Mouse (Mus musculus): Measurements from ENCODE around the gene Rasip1. TPM values are rescaled to one million over a fixed set of nuclear protein-coding genes. Genes with fewer than 3 reads are reported as not detected.
A peak's percentile ranks its signal among the peaks of the same experiment; 100 is the strongest.
"Not testable (repeated sequence)": the region's sequence is repeated elsewhere in the genome, so short reads cannot be mapped to it uniquely, and the experiment has no call there.

Gene Rasip1
- polyA plus RNA-seq, 1 experiment from 2014 or later, result 43.3 TPM

DNA sequence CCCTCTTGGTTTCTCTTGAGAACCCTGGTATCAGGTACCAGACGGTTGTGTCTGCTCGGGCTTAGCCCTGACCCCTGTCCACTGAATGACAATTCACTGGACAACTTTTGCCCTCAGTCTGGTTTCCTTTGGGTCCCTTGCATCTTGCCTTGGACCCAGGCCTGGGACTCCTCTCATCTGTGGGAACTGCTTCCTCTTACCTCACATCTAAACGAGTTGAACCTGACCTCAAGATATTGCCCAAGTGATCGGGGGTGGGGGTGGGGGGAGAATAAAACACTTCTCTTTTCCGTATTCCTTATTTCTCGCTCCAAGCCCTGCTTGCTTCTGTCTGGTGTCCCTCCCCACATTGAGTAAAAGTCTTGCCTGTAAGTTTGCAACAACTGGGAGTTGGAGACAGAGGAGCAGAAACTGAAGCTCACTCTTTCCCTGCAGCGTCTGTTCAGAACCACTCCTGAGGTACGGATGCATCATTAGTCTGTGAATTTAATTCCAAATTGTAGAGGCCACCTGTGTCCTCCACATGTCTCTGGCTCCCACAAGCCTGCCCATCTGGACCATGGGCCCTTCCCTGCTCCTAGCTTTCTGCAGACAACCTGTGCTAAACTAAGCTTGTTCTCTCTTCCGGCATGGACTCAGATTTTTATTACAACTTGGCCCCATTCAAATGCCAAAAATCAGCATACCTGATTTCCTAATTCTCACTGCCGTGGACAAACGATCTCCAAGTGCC lies 33.6 kb downstream of the Rasip1 start:
- 69% methylated on average over 11 of the region's 11 CpGs for WGBS
- H3K9me3 ChIP-seq (ENCODE audit: low read length), result no peaks in the 10 kb centered on the region
- no peak overlapping the region for H3K4me2 ChIP-seq (replicated peaks; ENCODE audit: low read depth, low read length)
- TF ChIP-seq CTCF (IDR thresholded peaks at IDR 0.05) (no peak), EP300 (IDR thresholded peaks at IDR 0.05) (no peak)
- ATAC-seq, result no peak
- DNase-seq (ENCODE audit: low spot score), result no peak
- H3K27me3 ChIP-seq (replicated peaks; ENCODE audit: insufficient read depth, low read length), result no peaks in the 10 kb centered on the region
- H3K4me1 ChIP-seq (ENCODE audit: insufficient read depth, low read depth, low read length), result peaks cover 3% of the 10 kb centered on the region; the same call in 1 of the 2 replicates
- no peak overlapping the region for H3K4me3 ChIP-seq (ENCODE audit: low read depth, low read length)
- H3K27ac ChIP-seq (ENCODE audit: low read length), result no peak overlapping the region
- H3K36me3 ChIP-seq (ENCODE audit: insufficient read depth, low read length), result no peaks in the 10 kb centered on the region
- H3K9ac ChIP-seq (replicated peaks; ENCODE audit: low read depth), result no peak overlapping the region

DNA sequence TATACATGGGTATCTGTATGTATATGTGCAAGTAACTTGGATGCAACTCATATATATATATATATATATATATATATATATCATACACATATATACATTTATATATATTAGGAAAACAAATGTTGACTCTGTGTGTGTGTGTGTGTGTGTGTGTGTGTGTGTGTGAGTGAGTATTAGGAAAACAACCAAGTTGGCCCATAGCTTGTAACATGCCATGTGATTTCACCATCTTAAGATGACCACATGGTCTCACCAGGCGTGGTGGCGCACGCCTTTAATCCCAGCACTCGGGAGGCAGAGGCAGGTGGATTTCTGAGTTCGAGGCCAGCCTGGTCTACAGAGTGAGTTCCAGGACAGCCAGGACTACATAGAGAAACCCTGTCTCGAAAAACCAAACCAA lies 34.4 kb downstream of the Rasip1 start:
- 93% methylated on average over 5 of the region's 6 CpGs for WGBS
- DNase-seq (ENCODE audit: low spot score); H3K4me1 ChIP-seq (ENCODE audit: insufficient read depth, low read depth, low read length); H3K36me3 ChIP-seq (ENCODE audit: insufficient read depth, low read length); H3K9me3 ChIP-seq (ENCODE audit: low read length); H3K27me3 ChIP-seq (replicated peaks; ENCODE audit: insufficient read depth, low read length); H3K4me2 ChIP-seq (replicated peaks; ENCODE audit: low read depth, low read length); H3K4me3 ChIP-seq (ENCODE audit: low read depth, low read length); H3K9ac ChIP-seq (replicated peaks; ENCODE audit: low read depth); ATAC-seq; H3K27ac ChIP-seq (ENCODE audit: low read length): not testable (repeated sequence)

DNA sequence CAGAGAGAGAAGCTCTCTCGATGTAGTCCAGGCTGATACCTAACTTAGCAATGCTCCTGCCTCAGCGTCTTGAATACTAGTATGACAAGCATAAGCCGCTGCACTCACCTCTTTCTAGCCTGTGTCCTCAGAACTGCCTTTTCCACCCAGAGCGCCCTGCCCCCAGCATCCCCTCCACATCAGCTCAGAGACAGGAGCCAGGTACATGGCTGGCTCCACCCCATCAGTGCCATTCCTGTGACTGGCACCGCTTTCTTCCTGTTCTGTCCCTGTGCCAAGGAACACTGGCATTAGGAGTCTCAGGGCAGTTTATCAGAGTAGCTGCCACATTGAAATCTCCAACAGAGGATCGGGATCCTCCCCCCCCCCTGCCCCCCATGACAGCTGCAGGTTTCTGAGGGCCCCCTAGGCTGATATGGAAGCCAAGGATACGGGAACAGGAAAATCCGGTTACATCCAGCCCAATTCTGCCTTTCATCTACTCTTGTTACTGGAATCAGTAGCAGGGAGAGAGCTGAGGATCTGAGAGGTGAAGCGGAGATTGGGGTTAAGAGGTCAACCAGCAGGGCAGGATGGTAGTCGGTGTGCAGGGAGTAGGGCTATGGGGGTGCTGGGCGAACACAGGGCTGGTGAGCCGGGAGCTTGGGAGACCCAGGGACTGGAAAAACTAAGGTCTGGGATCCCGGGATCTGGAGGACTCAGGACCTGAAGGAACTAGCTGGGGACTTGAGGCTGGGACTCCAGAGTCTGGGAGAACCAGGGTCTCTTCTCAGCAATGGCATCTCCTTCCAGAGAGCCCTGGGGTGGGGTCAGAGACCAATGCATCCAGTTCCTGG lies 38.2 kb downstream of the Rasip1 start:
- H3K9ac ChIP-seq (replicated peaks; ENCODE audit: low read depth), result no peak overlapping the region
- H3K9me3 ChIP-seq (ENCODE audit: low read length), result no peaks in the 10 kb centered on the region
- H3K4me3 ChIP-seq (ENCODE audit: low read depth, low read length), result no peak overlapping the region
- H3K27me3 ChIP-seq (replicated peaks; ENCODE audit: insufficient read depth, low read length), result no peaks in the 10 kb centered on the region
- DNase-seq (ENCODE audit: low spot score) (peak; percentile 24), ATAC-seq (no peak)
- no peak overlapping the region for H3K27ac ChIP-seq (ENCODE audit: low read length)
- H3K4me1 ChIP-seq (ENCODE audit: insufficient read depth, low read depth, low read length), result peaks cover 3% of the 10 kb centered on the region; the same call in 1 of the 2 replicates
- TF ChIP-seq EP300 (IDR thresholded peaks at IDR 0.05), result no peak
- no peaks in the 10 kb centered on the region for H3K36me3 ChIP-seq (ENCODE audit: insufficient read depth, low read length)
- no peak overlapping the region for H3K4me2 ChIP-seq (replicated peaks; ENCODE audit: low read depth, low read length)
- WGBS, result 36% methylated on average over 13 of the region's 13 CpGs

DNA sequence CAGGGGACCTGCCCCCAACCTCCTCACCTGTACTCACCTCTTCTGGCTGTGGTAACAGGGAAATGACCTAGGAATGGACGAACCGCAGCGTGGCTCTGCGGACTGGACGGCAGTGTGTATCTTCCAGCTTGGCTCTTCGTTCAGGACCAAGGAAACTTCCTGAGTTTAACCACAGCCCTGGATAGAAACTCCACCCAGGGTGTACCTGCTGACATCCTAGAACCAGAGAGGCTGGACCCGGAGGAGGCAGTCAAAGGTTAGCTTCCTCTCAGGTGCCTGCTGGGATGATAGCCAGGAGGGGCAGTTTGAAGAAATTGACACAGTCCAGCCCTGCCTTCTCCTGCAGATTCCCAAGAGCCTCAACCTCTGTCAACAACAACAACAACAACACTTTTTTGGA lies 38.9 kb downstream of the Rasip1 start, which contains the start of gene Fut2:
Gene Fut2 (minus strand): TSS at position 234 of the 400 bp plus-strand sequence.
- no peak within 1 kb of the TSS for H3K4me2 ChIP-seq (replicated peaks; ENCODE audit: low read depth, low read length)
- H3K27ac ChIP-seq (ENCODE audit: low read length), result no peak within 1 kb of the TSS
- H3K4me1 ChIP-seq (ENCODE audit: insufficient read depth, low read depth, low read length), result peaks cover 3% of the 10 kb centered on the region; the same call in 1 of the 2 replicates
- no peak within 1 kb of the TSS for H3K9ac ChIP-seq (replicated peaks; ENCODE audit: low read depth)
- no peaks in the 10 kb centered on the region for H3K9me3 ChIP-seq (ENCODE audit: low read length)
- no peaks in the 10 kb centered on the region for H3K27me3 ChIP-seq (replicated peaks; ENCODE audit: insufficient read depth, low read length)
- 75% methylated on average over 7 of the region's 7 CpGs for WGBS
- no peak within 1 kb of the TSS for H3K4me3 ChIP-seq (ENCODE audit: low read depth, low read length)
- no peak for TF ChIP-seq EP300 (IDR thresholded peaks at IDR 0.05)
- TF ChIP-seq CTCF (IDR thresholded peaks at IDR 0.05), result no peak
- ATAC-seq (no peak), DNase-seq (ENCODE audit: low spot score) (no peak)
- no peaks in the 10 kb centered on the region for H3K36me3 ChIP-seq (ENCODE audit: insufficient read depth, low read length)

DNA sequence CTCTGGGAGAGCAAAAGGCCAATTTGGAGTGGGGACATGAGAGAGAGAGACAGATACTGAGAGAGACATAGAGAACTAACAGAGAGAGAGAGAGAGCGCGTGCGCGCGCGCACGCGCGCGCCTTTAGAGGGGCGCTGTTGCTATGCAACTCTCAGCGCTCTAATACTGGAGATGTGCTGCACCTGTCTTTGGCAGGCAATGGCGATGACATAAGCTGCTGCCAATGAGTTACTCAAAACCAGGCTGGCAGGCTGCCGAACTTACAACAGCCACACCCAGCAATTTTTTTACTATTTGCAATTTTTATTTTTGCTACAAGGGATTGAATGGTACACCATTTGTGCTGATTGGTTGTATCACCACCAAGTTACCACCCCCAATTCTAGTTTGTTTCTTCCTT lies 40.5 kb downstream of the Rasip1 start:
- TF ChIP-seq EP300 (IDR thresholded peaks at IDR 0.05) (no peak), CTCF (IDR thresholded peaks at IDR 0.05) (no peak)
- Histone ChIP-seq H3K4me2 (replicated peaks; ENCODE audit: low read depth, low read length) (no peak overlapping the region), H3K4me3 (ENCODE audit: low read depth, low read length) (no peak overlapping the region), H3K9ac (replicated peaks; ENCODE audit: low read depth) (no peak overlapping the region), H3K27me3 (replicated peaks; ENCODE audit: insufficient read depth, low read length) (no peaks in the 10 kb centered on the region), H3K36me3 (ENCODE audit: insufficient read depth, low read length) (no peaks in the 10 kb centered on the region), H3K9me3 (ENCODE audit: low read length) (no peaks in the 10 kb centered on the region), H3K4me1 (ENCODE audit: insufficient read depth, low read depth, low read length) (peaks cover 3% of the 10 kb centered on the region; the same call in 1 of the 2 replicates), H3K27ac (ENCODE audit: low read length) (no peak overlapping the region)
- DNase-seq (ENCODE audit: low spot score) (no peak), ATAC-seq (no peak)
- WGBS, result 68% methylated on average over 14 of the region's 14 CpGs

DNA sequence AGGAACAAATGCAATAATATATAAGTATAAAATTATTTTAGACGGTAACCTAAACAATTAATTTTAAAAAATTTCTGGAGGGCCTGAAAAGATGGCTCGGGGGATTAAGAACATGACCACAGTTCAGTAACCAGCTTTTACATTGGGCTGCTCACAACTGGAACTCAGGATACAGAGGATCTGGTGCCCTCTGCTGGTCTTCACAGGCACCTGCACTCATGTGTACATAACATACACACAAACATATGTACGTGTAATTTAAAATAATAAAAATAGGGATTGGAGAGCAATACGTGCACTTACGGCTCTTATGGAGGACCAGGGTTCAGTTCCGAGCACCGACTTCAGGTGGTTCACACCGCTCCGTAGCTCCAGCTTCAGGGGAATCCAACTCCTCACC lies 41.6 kb downstream of the Rasip1 start:
- no peaks in the 10 kb centered on the region for H3K27me3 ChIP-seq (replicated peaks; ENCODE audit: insufficient read depth, low read length)
- DNase-seq (ENCODE audit: low spot score), result no peak
- H3K9me3 ChIP-seq (ENCODE audit: low read length), result no peaks in the 10 kb centered on the region
- no peak overlapping the region for H3K4me2 ChIP-seq (replicated peaks; ENCODE audit: low read depth, low read length)
- TF ChIP-seq EP300 (IDR thresholded peaks at IDR 0.05) (no peak), CTCF (IDR thresholded peaks at IDR 0.05) (peak; percentile 49)
- no peak overlapping the region for H3K27ac ChIP-seq (ENCODE audit: low read length)
- ATAC-seq, result no peak
- no peak overlapping the region for H3K9ac ChIP-seq (replicated peaks; ENCODE audit: low read depth)
- no peaks in the 10 kb centered on the region for H3K36me3 ChIP-seq (ENCODE audit: insufficient read depth, low read length)
- no peak overlapping the region for H3K4me3 ChIP-seq (ENCODE audit: low read depth, low read length)
- 97% methylated on average over 9 of the region's 9 CpGs for whole genome bisulfite sequencing
- H3K4me1 ChIP-seq (ENCODE audit: insufficient read depth, low read depth, low read length), result peaks cover 3% of the 10 kb centered on the region; the same call in 1 of the 2 replicates
